Comparison of ENCODE assay signal across 10 mouse cellular contexts in genomic region chr1:161736848-161737247, GRCm38 (mm10). TPM values are rescaled to one million over a fixed set of nuclear protein-coding genes. Genes with fewer than 3 reads are reported as not detected.
DNase-seq lines count a peak whose midpoint lies in the region; ATAC-seq lines count a peak whose summit lies in the region.
"Had no signal": no experiment of that assay in that cellular context is flagged by ENCODE, and none has a peak within 500 bp of the region (broad histone marks: within the 10 kb centered on the region; RNA-seq: fewer than 3 reads in every experiment).

No protein-coding gene starts in this region.

- H3K4me1 ChIP-seq in midbrain, embryonic 11.5 days (ENCODE audit: control insufficient read depth, insufficient read depth, low read length): no peaks in the 10 kb centered on the region
- H3K4me1 ChIP-seq in midbrain, embryonic 10.5 days: no peaks in the 10 kb centered on the region
- H3K4me1 ChIP-seq in hindbrain, embryonic 14.5 days (replicated peaks; ENCODE audit: control insufficient read depth, insufficient read depth, low read length): no peaks in the 10 kb centered on the region

- 0 out of 2 replicates have a peak, but pooled peaks have one; percentile 9 for ATAC-seq in midbrain, embryonic 11.5 days (ENCODE audit: low FRiP score)
- no peak; the same call in 1 of the 2 replicates for ATAC-seq in hindbrain, embryonic 14.5 days (ENCODE audit: low FRiP score)

- H3K4me3 ChIP-seq in midbrain, embryonic 11.5 days (ENCODE audit: low read depth, low read length): no peak overlapping the region
- H3K4me3 ChIP-seq in midbrain, embryonic 10.5 days: no peak overlapping the region
- no peak overlapping the region for H3K4me3 ChIP-seq in hindbrain, embryonic 14.5 days (replicated peaks; ENCODE audit: low read length)
- H3K4me3 ChIP-seq: megakaryocyte, embryonic 14.5 days had no signal

- no peaks in the 10 kb centered on the region for H3K9me3 ChIP-seq in midbrain, embryonic 11.5 days (ENCODE audit: control insufficient read depth, low read length)
- H3K9me3 ChIP-seq in midbrain, embryonic 10.5 days (replicated peaks): no peaks in the 10 kb centered on the region
- H3K9me3 ChIP-seq in hindbrain, embryonic 14.5 days (ENCODE audit: control insufficient read depth, low read length): no peaks in the 10 kb centered on the region

- peak; percentile 12 for DNase-seq in gastrocnemius, adult 18-20 months (ENCODE audit: low spot score)
- DNase-seq in gastrocnemius, adult 8-10 months (ENCODE audit: low spot score in 2 of 2): no peak
- peak; percentile 92 for DNase-seq in midbrain, embryonic 11.5 days (ENCODE audit: low spot score, missing footprints)
- DNase-seq in midbrain, embryonic 10.5 days (ENCODE audit: low spot score): no peak
- DNase-seq in hindbrain, embryonic 14.5 days (ENCODE audit: low spot score): peak; percentile 69
- peak; percentile 57 for DNase-seq in retina, postnatal 1 day
- DNase-seq in urinary bladder, postnatal 25 days (ENCODE audit: low spot score): no peak
- DNase-seq in thymus, postnatal 25 days: no peak

- H3K9ac ChIP-seq in midbrain, embryonic 11.5 days (ENCODE audit: low read length): no peak overlapping the region
- no peak overlapping the region for H3K9ac ChIP-seq in hindbrain, embryonic 14.5 days

- WGBS in midbrain, embryonic 11.5 days: 16% methylated on average over 3 of the region's 3 CpGs
- WGBS in midbrain, embryonic 10.5 days: 16% methylated on average over 3 of the region's 3 CpGs
- WGBS in hindbrain, embryonic 14.5 days: 9% methylated on average over 3 of the region's 3 CpGs

- H3K4me2 ChIP-seq in midbrain, embryonic 11.5 days: no peak overlapping the region
- no peak overlapping the region for H3K4me2 ChIP-seq in hindbrain, embryonic 14.5 days (replicated peaks)

- no peak overlapping the region for H3K27ac ChIP-seq in midbrain, embryonic 11.5 days (ENCODE audit: low read depth, low read length)
- H3K27ac ChIP-seq in midbrain, embryonic 10.5 days (replicated peaks): no peak overlapping the region
- no peak overlapping the region for H3K27ac ChIP-seq in hindbrain, embryonic 14.5 days

- no peaks in the 10 kb centered on the region for H3K27me3 ChIP-seq in midbrain, embryonic 11.5 days (ENCODE audit: control insufficient read depth, insufficient read depth, low read length)
- H3K27me3 ChIP-seq in midbrain, embryonic 10.5 days (ENCODE audit: low read depth, poor library complexity, severe bottlenecking): no peaks in the 10 kb centered on the region
- H3K27me3 ChIP-seq in hindbrain, embryonic 14.5 days (ENCODE audit: control insufficient read depth, insufficient read depth, low read length): no peaks in the 10 kb centered on the region

- H3K36me3 ChIP-seq in midbrain, embryonic 11.5 days (ENCODE audit: control insufficient read depth, insufficient read depth, low read length): no peaks in the 10 kb centered on the region
- H3K36me3 ChIP-seq in midbrain, embryonic 10.5 days: no peaks in the 10 kb centered on the region
- H3K36me3 ChIP-seq in hindbrain, embryonic 14.5 days (replicated peaks; ENCODE audit: control insufficient read depth, insufficient read depth): no peaks in the 10 kb centered on the region

RNA-seq across cellular contexts. Expression of gene Fasl, which starts 51.4 kb away (rescaled TPM):
- total RNA-seq in gastrocnemius, adult 18-20 months (2021): not detected
- not detected for total RNA-seq in gastrocnemius, adult 8-10 months (2022)
- polyA plus RNA-seq in midbrain, embryonic 11.5 days (2014; fragmentation: Nextera tagmentation; extraction: Ambion mirVana): 0.12 and 0.30 TPM in 2 replicates
- 0.26 TPM in 1 of 2 replicates, not detected in the other for polyA plus RNA-seq in midbrain, embryonic 10.5 days (2016; fragmentation: Nextera tagmentation; extraction: Ambion mirVana)
- polyA plus RNA-seq in hindbrain, embryonic 14.5 days (2014; fragmentation: Nextera tagmentation; extraction: Ambion mirVana): 0.42 TPM in 1 of 2 replicates, not detected in the other
- polyA plus RNA-seq: heart, embryonic 14.5 days had no signal

Comparison
In these comparisons a context has a peak if more than half of its experiments do, and no peak if none do; other contexts are left out.
1. DNase-seq: peak in gastrocnemius, adult 18-20 months (single experiment), midbrain, embryonic 11.5 days (single experiment), hindbrain, embryonic 14.5 days (single experiment) and retina, postnatal 1 day (single experiment); none in gastrocnemius, adult 8-10 months (0 of 2), midbrain, embryonic 10.5 days (single experiment), urinary bladder, postnatal 25 days (single experiment) and thymus, postnatal 25 days (single experiment).